Mouse (Mus musculus) cortical plate, adult 2 months (tissue): ENCODE results near the gene Zfp566. TPM values are rescaled to one million over a fixed set of nuclear protein-coding genes. Genes with fewer than 3 reads are reported as not detected.
A peak's percentile ranks its signal among the peaks of the same experiment; 100 is the strongest.

Experiments used
- H3K27ac ChIP-seq: fragments of 200-500 bp; 2 replicates; pipeline ENCODE4 v1.5.1; 2012; ENCODE audit warnings: low read length, control low read depth, inconsistent platforms; ENCODE audit not compliant: insufficient read depth
- H3K4me1 ChIP-seq: fragments of 200-500 bp; 2 replicates; pipeline ENCODE4 v1.6.1; 2011; ENCODE audit warnings: low read length; ENCODE audit not compliant: control insufficient read depth, insufficient read depth
- H3K4me3 ChIP-seq: fragments of 200-500 bp; 2 replicates; pipeline ENCODE4 v1.5.1; 2011; ENCODE audit warnings: mild to moderate bottlenecking, low read length, control low read depth; ENCODE audit not compliant: insufficient read depth
- CTCF ChIP-seq: fragments of 200-500 bp; IDR thresholded peaks from 2 replicates; pipeline ENCODE4 v1.5.1; 2011; ENCODE audit warnings: mild to moderate bottlenecking, control low read depth, low read length; ENCODE audit not compliant: insufficient read depth; ENCODE audit errors: extremely low read depth
- POLR2A ChIP-seq: fragments of 200-500 bp; IDR thresholded peaks from 2 replicates; pipeline ENCODE4 v1.6.1; 2011; ENCODE audit warnings: mild to moderate bottlenecking, low read length, control low read depth; ENCODE audit not compliant: insufficient read depth; ENCODE audit errors: extremely low read depth
- polyA plus RNA-seq: library from polyadenylated mRNA; depleted of rRNA; stranded (reverse); fragments of >200 nt; gene quantifications from 2 replicates; pipeline ENCODE4 v1.2.3, GENCODE M21; 2012

The Zfp566 gene
- polyA plus RNA-seq, 1 experiment, result 7.0 TPM

DNA sequence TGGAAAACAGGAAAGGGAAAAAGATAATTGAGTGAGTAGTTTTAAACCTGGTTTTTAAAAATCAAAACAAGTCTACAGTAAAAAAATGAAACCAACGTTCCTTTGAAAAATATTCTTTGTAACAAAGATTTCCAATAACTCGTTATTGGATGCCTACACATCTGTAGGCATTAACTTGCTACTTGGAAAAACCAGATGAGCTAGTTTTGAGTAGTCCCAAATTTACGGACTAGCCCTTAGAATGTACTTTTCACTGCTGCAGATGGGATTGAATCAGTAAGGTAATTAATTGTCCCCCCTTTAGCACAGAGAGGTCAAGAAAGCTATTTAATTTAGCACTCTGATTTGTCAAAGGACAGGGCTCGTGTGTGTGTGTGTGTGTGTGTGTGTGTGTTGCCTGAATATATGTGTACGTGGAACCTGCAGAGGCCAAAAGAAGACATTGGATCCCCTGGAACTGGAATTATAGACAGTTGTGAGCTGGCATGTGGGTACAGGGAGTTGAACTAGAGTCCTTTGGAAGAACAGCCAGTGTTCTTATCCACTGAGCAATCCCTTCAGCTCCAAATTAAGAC, 5.3 kb upstream of the Zfp566 start:
- Histone ChIP-seq H3K4me1 (peaks cover 11% of the 10 kb centered on the region), H3K4me3 (peak overlapping the region; percentile 90), H3K27ac (no peak overlapping the region)
- TF ChIP-seq POLR2A (no peak), CTCF (no peak)

DNA sequence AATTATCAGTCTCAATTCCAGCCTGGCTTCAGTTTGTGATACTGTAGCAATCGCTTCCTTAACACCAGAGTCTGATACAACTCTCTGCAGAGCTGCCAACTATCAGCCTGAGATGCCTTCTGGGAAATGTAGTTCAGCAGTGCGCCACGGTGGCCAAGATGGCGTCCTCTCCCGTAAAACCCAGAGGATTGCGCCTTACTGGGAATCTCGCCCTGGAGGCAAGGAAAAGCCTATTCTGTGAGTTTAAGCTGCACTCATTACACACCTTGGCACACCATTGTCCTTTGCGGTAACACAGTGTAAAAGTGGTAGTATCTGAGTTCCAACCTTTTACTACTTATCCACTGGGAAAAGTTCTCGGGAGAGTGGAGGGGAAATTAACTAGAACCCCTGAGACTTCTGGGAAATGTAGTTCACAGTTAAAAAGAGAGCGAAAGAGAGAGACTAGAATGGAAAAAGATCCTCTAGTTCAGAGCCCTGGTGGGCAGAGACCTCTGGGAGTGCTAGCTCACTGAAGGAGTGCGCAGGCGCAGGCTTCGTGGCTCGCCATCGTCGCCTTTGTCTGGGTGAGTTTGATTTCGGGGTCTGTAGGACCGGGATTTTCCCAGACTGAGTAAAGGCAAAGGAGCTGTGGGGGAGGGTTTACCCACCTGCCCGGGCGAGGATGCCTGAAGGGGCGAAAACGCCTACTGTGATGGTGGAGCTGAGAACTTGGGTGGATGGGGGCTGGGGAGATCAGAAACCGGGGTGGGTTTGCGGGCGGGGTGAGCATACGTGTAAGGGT, 4.5 kb upstream of the Zfp566 start, which contains the start of gene Zfp260:
Gene Zfp260, plus strand, starts transcription at position 132 of the 784 bp plus-strand sequence.
- H3K27ac ChIP-seq, result peak within 1 kb of the TSS; percentile 48
- H3K4me3 ChIP-seq, result peak within 1 kb of the TSS; percentile 90
- TF ChIP-seq POLR2A (peak; percentile 89), CTCF (no peak)
- peaks cover 11% of the 10 kb centered on the region for H3K4me1 ChIP-seq

DNA sequence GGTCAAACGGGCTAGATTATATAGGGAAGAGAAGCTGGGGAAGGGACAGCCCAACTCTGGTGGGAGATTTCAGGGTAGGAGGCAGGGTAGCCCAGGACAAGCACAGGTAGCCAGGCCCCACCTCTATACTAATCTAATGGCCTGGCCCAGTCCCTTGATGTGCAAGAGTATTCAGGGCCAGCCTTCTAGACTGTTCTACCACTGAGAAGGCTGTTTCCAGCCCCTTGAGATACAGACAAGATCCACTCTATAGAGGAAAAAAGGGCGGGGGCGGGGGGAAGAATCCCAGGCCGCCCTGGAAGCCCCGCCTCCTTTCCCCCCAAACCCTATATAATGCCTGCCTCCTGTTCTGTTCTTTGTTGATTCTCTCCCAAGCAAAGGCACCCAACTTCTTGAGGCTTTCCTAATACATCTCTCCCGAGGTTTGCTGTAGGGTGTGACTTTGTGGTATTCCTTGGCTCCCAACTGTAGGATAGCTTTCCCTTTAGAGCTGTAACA, 3.6 kb upstream of the Zfp566 start:
- peaks cover 14% of the 10 kb centered on the region for H3K4me1 ChIP-seq
- TF ChIP-seq CTCF (no peak), POLR2A (no peak)
- no peak overlapping the region for H3K27ac ChIP-seq
- peak overlapping the region; percentile 90; the same call in 1 of the 2 replicates for H3K4me3 ChIP-seq

DNA sequence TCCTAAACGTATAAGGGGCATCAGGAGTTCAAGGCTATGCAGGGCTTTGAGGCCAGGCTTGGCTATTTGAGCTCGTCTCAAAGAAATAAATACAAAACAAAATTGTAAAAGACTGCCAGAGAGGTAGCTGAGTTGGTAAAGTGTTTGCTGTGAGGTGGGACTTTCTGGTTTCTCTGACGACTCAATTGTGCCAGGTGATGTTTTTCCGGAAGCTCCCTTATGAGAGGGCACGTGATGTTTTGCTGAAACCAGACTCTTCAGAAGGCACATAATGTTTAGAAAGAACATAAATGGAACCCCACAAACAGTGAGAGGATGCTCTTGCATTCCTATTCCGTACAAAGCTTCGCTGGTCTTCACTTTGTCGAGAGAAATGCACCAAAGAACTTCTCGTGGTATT, 2.3 kb upstream of the Zfp566 start:
- TF ChIP-seq CTCF (no peak), POLR2A (no peak)
- peaks cover 9% of the 10 kb centered on the region for H3K4me1 ChIP-seq
- no peak overlapping the region for H3K27ac ChIP-seq
- no peak overlapping the region for H3K4me3 ChIP-seq

DNA sequence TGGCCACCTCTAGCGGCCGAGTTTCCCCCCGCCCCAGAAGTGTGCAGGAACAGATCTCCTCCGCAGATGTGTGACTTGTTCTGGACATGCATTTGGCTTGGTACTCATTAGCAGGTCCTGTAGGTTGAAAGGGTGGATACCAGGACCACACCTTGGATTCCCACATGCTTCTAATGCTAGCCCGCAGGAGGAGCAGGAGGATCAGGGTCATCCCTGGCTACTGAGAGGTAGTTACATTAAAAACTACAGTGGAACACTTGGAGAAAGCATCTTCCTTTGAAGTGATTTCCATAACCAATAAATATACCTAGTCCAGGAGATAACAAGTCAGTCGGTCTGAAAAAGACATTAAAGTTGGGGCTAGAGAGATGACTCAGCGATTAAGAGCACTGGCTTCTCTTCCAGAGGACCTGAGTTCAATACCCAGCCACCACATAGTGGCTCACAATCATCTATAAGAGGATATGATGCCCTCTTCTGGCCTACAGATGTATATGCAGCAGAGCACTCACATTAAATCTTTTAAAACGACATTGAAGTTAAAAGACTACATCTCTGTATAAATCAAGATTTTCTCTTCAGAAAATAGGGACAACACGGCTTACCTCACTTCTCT, 751 bp upstream of the Zfp566 start:
- H3K27ac ChIP-seq, result no peak overlapping the region
- TF ChIP-seq POLR2A (no peak), CTCF (no peak)
- peaks cover 4% of the 10 kb centered on the region; the same call in 1 of the 2 replicates for H3K4me1 ChIP-seq
- peak overlapping the region; percentile 62 for H3K4me3 ChIP-seq

DNA sequence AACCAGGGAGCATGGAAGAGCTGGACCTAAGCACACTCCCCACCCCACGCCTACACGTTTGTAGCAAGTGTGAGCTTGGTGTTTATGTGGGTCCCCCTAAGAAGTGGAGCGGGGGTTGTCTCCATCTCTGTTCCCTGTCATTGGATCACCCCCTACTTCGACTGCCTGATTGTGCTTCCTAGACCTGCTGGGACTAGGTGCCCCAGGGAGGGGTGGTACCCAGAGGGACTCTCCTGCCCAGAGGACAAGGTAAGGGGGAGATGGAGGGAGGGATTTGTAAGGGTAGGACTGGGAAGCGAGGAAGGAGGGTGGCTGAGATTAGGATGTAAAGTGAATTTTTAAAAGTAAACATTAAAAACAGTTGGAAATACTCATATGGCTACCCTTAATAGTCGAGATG, 922 bp downstream of the Zfp566 start:
- peaks cover 4% of the 10 kb centered on the region; the same call in 1 of the 2 replicates for H3K4me1 ChIP-seq
- no peak overlapping the region for H3K27ac ChIP-seq
- no peak for TF ChIP-seq CTCF
- TF ChIP-seq POLR2A, result no peak
- peak overlapping the region; percentile 62; the same call in 1 of the 2 replicates for H3K4me3 ChIP-seq

DNA sequence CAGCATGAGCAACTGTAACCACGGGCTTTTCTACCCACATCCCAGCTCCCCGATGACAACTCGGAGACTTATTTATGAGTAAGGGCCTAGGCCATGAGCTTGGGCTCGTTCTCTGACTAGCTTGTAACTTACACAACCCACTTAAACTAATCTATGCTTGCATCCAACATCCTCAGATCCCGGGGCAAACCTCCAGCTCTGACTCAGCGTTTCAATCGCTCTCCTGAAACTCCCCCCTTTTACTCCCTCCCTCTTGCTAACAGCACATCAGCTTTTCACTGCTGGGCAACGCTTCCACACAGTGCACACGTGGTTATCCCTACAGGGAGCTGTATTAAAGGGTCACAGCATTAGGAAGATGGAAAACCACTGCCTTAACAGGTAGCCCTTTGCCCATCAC, 3.8 kb downstream of the Zfp566 start:
- H3K4me3 ChIP-seq, result no peak overlapping the region
- peaks cover 3% of the 10 kb centered on the region; the same call in 1 of the 2 replicates for H3K4me1 ChIP-seq
- no peak for TF ChIP-seq CTCF
- no peak for TF ChIP-seq POLR2A
- H3K27ac ChIP-seq, result no peak overlapping the region

DNA sequence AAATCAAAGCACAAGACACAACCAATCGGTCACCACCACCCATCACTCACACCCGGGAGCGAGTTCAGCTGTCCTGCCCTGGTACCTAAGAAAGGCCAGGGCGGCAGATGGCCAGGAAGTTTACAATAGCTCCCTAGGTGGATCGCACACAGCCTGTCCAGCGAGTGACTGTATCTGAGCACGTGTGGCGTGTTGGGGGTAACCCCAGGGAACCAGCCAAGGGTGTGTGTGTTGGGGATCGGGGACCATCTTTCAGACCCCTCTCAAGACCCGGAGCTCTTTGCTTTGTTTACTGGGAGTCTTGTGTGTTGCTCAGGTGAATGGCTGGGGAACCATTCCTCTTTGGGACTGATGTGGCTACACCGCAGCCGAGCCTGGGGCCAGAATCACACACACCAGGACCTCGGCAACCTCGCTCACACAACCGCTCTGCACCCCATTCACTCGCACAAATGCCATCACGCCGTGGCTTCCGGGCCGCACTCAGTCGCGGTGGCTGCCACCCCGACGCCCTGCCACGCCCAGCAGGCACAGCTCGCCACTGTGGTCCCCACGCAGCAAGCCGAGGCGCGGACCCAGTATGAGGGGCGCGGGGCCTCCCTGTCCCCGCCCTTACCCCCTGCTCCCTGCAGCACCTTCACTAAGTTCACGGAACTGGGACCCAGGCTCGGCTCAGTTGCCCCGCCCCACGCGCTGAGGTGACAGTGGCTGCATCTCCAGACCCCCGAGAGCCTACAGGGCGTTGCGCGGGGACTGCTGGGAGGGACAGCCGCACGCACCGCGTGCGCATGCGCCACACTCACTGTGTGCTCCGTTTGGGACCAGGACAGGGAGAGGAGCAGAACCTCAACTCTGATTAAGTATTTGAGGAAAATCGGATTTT, 17.9 kb downstream of the Zfp566 start, which contains the start of gene Zfp82:
Gene Zfp82, minus strand, starts transcription at position 755 of the 883 bp plus-strand sequence.
- no peak for TF ChIP-seq CTCF
- TF ChIP-seq POLR2A, result peak; percentile 84
- peaks cover 2% of the 10 kb centered on the region; the same call in 1 of the 2 replicates for H3K4me1 ChIP-seq
- peak within 1 kb of the TSS; percentile 71 for H3K27ac ChIP-seq
- peak within 1 kb of the TSS; percentile 77 for H3K4me3 ChIP-seq
